Mouse (Mus musculus): Measurements from ENCODE around the gene E2f4. TPM values are rescaled to one million over a fixed set of nuclear protein-coding genes. Genes with fewer than 3 reads are reported as not detected.

E2f4 gene
- polyA plus RNA-seq, 1 experiment from 2014 or later, result 187 TPM

DNA sequence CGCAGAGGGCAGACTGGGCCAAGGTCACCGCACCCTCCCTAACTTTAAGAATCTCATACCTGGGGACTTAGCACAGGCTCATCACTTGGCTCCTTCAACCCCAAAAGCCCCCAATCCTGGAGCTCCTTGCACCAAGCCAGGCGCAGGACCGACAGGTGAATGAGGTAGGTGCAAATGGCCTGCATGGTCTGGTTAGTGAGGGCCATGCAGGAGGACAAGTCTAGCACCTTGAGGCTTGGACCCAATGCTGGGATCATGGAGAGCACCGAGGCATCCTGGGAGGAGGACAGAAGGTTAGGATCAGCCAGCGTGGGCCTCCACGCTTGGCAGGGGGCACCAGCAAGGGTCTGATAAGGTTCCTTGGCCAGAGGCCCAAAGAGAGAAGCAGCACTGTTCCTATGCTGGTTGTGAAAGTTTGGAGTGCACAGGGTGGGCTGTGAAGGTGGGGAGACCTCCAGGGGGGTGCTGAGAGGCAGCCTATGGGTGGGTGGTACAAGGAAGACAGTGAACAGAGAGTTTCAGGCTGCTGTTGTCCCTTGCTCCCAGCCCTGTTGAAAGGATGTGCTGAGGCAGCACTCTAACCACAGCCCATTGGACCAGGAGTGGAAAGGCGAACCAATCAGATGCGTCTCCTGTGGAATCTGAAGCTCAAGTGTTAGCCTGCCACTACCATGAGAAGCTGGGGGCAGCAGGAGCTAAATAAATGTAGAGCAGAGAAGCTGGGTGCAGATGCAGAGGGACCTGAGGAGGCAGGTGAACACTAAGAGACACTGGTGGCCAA lies 16.3 kb downstream of the E2f4 start:
- H3K4me1 ChIP-seq (ENCODE audit: control insufficient read depth, low read depth, low read length), result peaks cover 30% of the 10 kb centered on the region
- H3K4me3 ChIP-seq (ENCODE audit: low read depth, low read length), result no peak overlapping the region
- no peak overlapping the region; the same call in 1 of the 2 replicates for H3K9ac ChIP-seq (ENCODE audit: low read depth, low read length)
- peak; percentile 62 for ATAC-seq (ENCODE audit: low read depth)
- peaks cover 82% of the 10 kb centered on the region for H3K36me3 ChIP-seq (ENCODE audit: control insufficient read depth, insufficient read depth)
- H3K9me3 ChIP-seq (replicated peaks; ENCODE audit: control insufficient read depth, low read length), result no peaks in the 10 kb centered on the region; the same call in 1 of the 2 replicates
- peak overlapping the region; percentile 49 for H3K27ac ChIP-seq (ENCODE audit: low read length)
- H3K27me3 ChIP-seq (ENCODE audit: control insufficient read depth, insufficient read depth, low read depth, low read length), result no peaks in the 10 kb centered on the region
- WGBS (ENCODE audit: insufficient replicate concordance), result 65% methylated on average over 9 of the region's 9 CpGs
- H3K4me2 ChIP-seq (ENCODE audit: low read depth, low read length), result peak overlapping the region; percentile 25

GRCm38 (mm10) chr8:105315073-105315769 lies 17.8 kb downstream of the E2f4 start:
- Histone ChIP-seq H3K9ac (ENCODE audit: low read depth, low read length) (no peak overlapping the region), H3K9me3 (replicated peaks; ENCODE audit: control insufficient read depth, low read length) (no peaks in the 10 kb centered on the region; the same call in 1 of the 2 replicates)

DNA sequence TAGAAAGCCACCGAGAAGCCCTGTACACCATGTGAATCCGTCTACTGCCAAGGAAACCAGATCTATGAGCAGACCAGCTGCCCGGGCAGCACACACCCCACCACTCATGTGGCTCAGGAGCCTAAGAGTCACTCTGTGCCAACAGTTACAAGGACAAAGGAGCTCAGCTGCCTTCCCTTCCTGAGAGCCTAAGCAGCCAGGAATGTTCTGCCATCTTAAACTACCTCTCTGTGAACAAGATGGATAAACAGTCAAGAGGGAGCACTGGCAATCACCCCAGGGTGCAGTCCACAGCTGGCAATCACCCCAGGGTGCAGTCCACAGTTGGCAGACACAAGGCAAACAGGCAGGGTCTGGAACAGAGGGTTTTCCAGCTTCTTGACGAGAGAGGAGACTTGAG lies 20.5 kb downstream of the E2f4 start:
- Histone ChIP-seq H3K27ac (ENCODE audit: low read length) (no peak overlapping the region), H3K9ac (ENCODE audit: low read depth, low read length) (no peak overlapping the region)

More at GRCm38 (mm10) chr8:105315073-105315769, 17.8 kb downstream of the E2f4 start:
- Histone ChIP-seq H3K27ac (ENCODE audit: low read length) (peak overlapping the region; percentile 17; the same call in 1 of the 2 replicates), H3K4me2 (ENCODE audit: low read depth, low read length) (no peak overlapping the region), H3K4me1 (ENCODE audit: control insufficient read depth, low read depth, low read length) (peaks cover 44% of the 10 kb centered on the region), H3K27me3 (ENCODE audit: control insufficient read depth, insufficient read depth, low read depth, low read length) (no peaks in the 10 kb centered on the region), H3K36me3 (ENCODE audit: control insufficient read depth, insufficient read depth) (peaks cover 77% of the 10 kb centered on the region), H3K4me3 (ENCODE audit: low read depth, low read length) (no peak overlapping the region)
- WGBS (ENCODE audit: insufficient replicate concordance), result 89% methylated on average over 18 of the region's 18 CpGs
- no peak for ATAC-seq (ENCODE audit: low read depth)

DNA sequence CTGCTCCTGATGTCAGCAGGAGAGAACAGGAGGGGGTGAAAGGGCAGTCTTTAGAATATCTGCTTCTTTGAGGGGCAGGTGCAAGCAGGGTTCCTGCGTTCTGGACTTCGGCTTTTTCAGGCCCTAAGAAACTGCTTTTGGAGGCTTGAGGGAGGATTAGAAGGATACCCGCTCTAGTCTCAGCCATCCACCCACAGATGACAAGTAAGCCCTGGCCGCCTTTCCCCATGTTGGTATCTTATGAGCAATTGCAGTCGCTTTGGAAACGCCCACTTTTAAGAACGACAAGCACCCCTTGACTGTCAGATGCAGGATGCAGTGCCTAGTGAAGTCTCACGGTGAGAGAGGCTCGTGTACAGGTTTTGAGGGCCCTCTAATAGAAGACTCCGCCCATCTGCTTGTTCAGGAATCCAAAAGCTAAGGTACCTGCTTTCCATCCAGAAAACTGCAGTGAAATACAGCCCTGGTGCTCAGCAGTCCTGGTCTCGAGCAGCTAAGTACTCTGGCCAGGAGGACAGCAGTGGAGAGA lies 21.3 kb downstream of the E2f4 start:
- H3K4me3 ChIP-seq (ENCODE audit: low read depth, low read length), result no peak overlapping the region
- no peaks in the 10 kb centered on the region for H3K27me3 ChIP-seq (ENCODE audit: control insufficient read depth, insufficient read depth, low read depth, low read length)
- H3K4me2 ChIP-seq (ENCODE audit: low read depth, low read length), result no peak overlapping the region
- H3K36me3 ChIP-seq (ENCODE audit: control insufficient read depth, insufficient read depth), result peaks cover 51% of the 10 kb centered on the region
- no peak overlapping the region for H3K9ac ChIP-seq (ENCODE audit: low read depth, low read length)
- no peaks in the 10 kb centered on the region for H3K9me3 ChIP-seq (replicated peaks; ENCODE audit: control insufficient read depth, low read length)
- H3K4me1 ChIP-seq (ENCODE audit: control insufficient read depth, low read depth, low read length), result peaks cover 34% of the 10 kb centered on the region
- no peak overlapping the region for H3K27ac ChIP-seq (ENCODE audit: low read length)
- ATAC-seq (ENCODE audit: low read depth), result no peak
- 75% methylated on average over 11 of the region's 11 CpGs for WGBS (ENCODE audit: insufficient replicate concordance)

More for the DNA sequence above, 20.5 kb downstream of the E2f4 start:
- H3K9me3 ChIP-seq (replicated peaks; ENCODE audit: control insufficient read depth, low read length), result no peaks in the 10 kb centered on the region
- peaks cover 39% of the 10 kb centered on the region for H3K4me1 ChIP-seq (ENCODE audit: control insufficient read depth, low read depth, low read length)
- WGBS (ENCODE audit: insufficient replicate concordance), result 82% methylated on average over 4 of the region's 4 CpGs
- no peak for ATAC-seq (ENCODE audit: low read depth)
- H3K4me3 ChIP-seq (ENCODE audit: low read depth, low read length), result no peak overlapping the region
- H3K36me3 ChIP-seq (ENCODE audit: control insufficient read depth, insufficient read depth), result peaks cover 59% of the 10 kb centered on the region
- no peaks in the 10 kb centered on the region for H3K27me3 ChIP-seq (ENCODE audit: control insufficient read depth, insufficient read depth, low read depth, low read length)
- H3K4me2 ChIP-seq (ENCODE audit: low read depth, low read length), result no peak overlapping the region

- H3K9ac ChIP-seq (ENCODE audit: low read depth, low read length), result peak overlapping the region; percentile 66
- H3K4me1 ChIP-seq (ENCODE audit: control insufficient read depth, low read depth, low read length), result peaks cover 51% of the 10 kb centered on the region
- peak overlapping the region; percentile 63 for H3K4me3 ChIP-seq (ENCODE audit: low read depth, low read length)
- WGBS (ENCODE audit: insufficient replicate concordance), result 25% methylated on average over 4 of the region's 4 CpGs
- H3K4me2 ChIP-seq (ENCODE audit: low read depth, low read length), result peak overlapping the region; percentile 80
- H3K27me3 ChIP-seq (ENCODE audit: control insufficient read depth, insufficient read depth, low read depth, low read length), result no peaks in the 10 kb centered on the region
- peaks cover 20% of the 10 kb centered on the region for H3K36me3 ChIP-seq (ENCODE audit: control insufficient read depth, insufficient read depth)
- ATAC-seq (ENCODE audit: low read depth), result peak; percentile 84
- H3K9me3 ChIP-seq (replicated peaks; ENCODE audit: control insufficient read depth, low read length), result no peaks in the 10 kb centered on the region
- H3K27ac ChIP-seq (ENCODE audit: low read length), result peak overlapping the region; percentile 98
These were observed 25.7 kb downstream of the E2f4 start for GRCm38 (mm10) chr8:105323183-105323582.

DNA sequence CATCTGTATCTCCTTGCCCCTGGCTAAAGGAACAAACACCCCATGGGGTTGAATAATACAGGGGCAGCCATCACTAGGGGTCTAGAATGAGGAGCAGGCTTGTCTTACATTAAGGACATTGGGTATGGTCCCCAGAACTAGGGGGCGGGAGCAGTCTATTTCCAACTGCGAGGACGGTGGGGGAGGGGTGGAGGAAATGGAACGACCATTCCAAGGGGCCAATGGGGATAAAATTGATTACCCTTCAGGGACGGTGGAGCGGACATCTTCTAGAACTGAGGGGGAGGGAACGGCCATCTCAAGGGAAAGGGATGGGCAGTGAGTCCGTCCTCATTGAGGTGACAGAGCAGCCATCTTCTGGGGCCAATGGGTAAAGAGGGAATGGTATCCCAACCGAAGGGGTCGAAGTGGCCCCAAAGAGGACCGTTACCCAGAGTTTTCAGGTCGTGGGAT lies 28.2 kb downstream of the E2f4 start:
- Histone ChIP-seq H3K9me3 (replicated peaks; ENCODE audit: control insufficient read depth, low read length) (no peaks in the 10 kb centered on the region), H3K4me3 (ENCODE audit: low read depth, low read length) (peak overlapping the region; percentile 91), H3K9ac (ENCODE audit: low read depth, low read length) (peak overlapping the region; percentile 93), H3K4me2 (ENCODE audit: low read depth, low read length) (peak overlapping the region; percentile 80), H3K4me1 (ENCODE audit: control insufficient read depth, low read depth, low read length) (peaks cover 35% of the 10 kb centered on the region), H3K27ac (ENCODE audit: low read length) (peak overlapping the region; percentile 91), H3K36me3 (ENCODE audit: control insufficient read depth, insufficient read depth) (peaks cover 27% of the 10 kb centered on the region), H3K27me3 (ENCODE audit: control insufficient read depth, insufficient read depth, low read depth, low read length) (no peaks in the 10 kb centered on the region)
- under 1% methylated on average over 12 of the region's 12 CpGs for WGBS (ENCODE audit: insufficient replicate concordance)
- ATAC-seq (ENCODE audit: low read depth), result peak; percentile 1; the same call in 1 of the 2 replicates

DNA sequence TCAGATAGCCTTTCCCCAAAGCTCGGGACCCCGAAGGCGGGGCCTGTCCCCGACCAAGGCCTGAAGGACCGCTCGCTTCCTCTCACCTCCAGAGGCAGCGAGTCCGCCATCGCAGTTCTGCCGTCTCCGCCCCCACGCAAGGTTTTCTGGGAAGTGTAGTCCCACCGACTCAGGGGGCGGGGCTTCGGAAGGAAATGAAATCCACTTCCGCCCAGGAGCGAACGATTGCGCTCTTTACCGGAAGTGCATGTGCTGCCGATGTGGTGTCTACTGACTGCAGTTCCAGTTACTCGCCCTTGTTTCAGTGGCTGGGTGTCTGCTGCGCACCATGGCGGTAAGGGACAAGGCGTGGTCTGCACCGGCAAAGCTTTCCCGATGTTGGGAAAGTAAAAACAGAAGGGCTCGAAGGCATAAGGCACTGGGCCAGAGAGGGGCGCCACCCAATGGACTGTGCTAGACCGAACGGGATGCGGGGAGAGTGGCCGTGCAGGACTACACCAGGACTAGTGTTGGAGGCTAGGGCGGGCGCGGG lies 28.7 kb downstream of the E2f4 start, which contains the start of the genes Lrrc29 and Tmem208:
Lrrc29 (minus strand) TSS at position 138 of the 532 bp plus-strand sequence.
Tmem208 (plus strand) TSS at position 214 of the 532 bp plus-strand sequence.
- Histone ChIP-seq H3K9ac (ENCODE audit: low read depth, low read length) (peak within 1 kb of the TSS; percentile 93), H3K4me1 (ENCODE audit: control insufficient read depth, low read depth, low read length) (peaks cover 34% of the 10 kb centered on the region), H3K27me3 (ENCODE audit: control insufficient read depth, insufficient read depth, low read depth, low read length) (no peaks in the 10 kb centered on the region), H3K9me3 (replicated peaks; ENCODE audit: control insufficient read depth, low read length) (no peaks in the 10 kb centered on the region), H3K4me3 (ENCODE audit: low read depth, low read length) (peak within 1 kb of the TSS; percentile 91), H3K36me3 (ENCODE audit: control insufficient read depth, insufficient read depth) (peaks cover 27% of the 10 kb centered on the region), H3K27ac (ENCODE audit: low read length) (peak within 1 kb of the TSS; percentile 91), H3K4me2 (ENCODE audit: low read depth, low read length) (peak within 1 kb of the TSS; percentile 80)
- ATAC-seq (ENCODE audit: low read depth), result peak; percentile 77
- under 1% methylated on average over 36 of the region's 36 CpGs for WGBS (ENCODE audit: insufficient replicate concordance)

GRCm38 (mm10) chr8:105326968-105327367 lies 29.5 kb downstream of the E2f4 start:
- H3K4me1 ChIP-seq (ENCODE audit: control insufficient read depth, low read depth, low read length), result peaks cover 33% of the 10 kb centered on the region
- H3K27ac ChIP-seq (ENCODE audit: low read length), result peak overlapping the region; percentile 89
- ATAC-seq (ENCODE audit: low read depth), result no peak
- H3K4me3 ChIP-seq (ENCODE audit: low read depth, low read length), result peak overlapping the region; percentile 91
- H3K9me3 ChIP-seq (replicated peaks; ENCODE audit: control insufficient read depth, low read length), result no peaks in the 10 kb centered on the region
- WGBS (ENCODE audit: insufficient replicate concordance), result 16% methylated on average over 6 of the region's 6 CpGs
- H3K9ac ChIP-seq (ENCODE audit: low read depth, low read length), result peak overlapping the region; percentile 93
- no peaks in the 10 kb centered on the region for H3K27me3 ChIP-seq (ENCODE audit: control insufficient read depth, insufficient read depth, low read depth, low read length)
- peaks cover 27% of the 10 kb centered on the region for H3K36me3 ChIP-seq (ENCODE audit: control insufficient read depth, insufficient read depth)
- H3K4me2 ChIP-seq (ENCODE audit: low read depth, low read length), result peak overlapping the region; percentile 80
